Mouse (Mus musculus): ENCODE results near the gene Ctbs.

Ctbs gene

DNA sequence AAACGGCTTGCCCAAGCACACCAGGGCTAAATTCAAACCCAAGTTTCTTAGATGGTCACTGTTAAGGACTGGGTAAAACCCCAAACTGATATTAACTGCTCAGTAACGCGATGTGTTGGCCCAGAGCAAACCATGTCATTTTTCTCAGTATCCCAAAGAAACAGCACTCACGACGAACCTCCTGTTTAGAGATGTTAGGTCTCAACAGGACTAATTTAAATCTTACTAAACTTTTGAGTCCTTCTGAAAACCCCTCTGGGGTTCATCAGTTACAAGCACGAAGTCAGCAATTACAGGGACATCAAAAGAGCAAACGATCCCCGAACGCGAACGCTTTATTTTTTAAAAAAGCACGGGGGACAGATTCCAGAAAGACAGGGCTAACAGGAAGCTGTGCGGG lies 49.4 kb downstream of the Ctbs start:
- in situ Hi-C loops (cut with MboI) = no loop called here

DNA sequence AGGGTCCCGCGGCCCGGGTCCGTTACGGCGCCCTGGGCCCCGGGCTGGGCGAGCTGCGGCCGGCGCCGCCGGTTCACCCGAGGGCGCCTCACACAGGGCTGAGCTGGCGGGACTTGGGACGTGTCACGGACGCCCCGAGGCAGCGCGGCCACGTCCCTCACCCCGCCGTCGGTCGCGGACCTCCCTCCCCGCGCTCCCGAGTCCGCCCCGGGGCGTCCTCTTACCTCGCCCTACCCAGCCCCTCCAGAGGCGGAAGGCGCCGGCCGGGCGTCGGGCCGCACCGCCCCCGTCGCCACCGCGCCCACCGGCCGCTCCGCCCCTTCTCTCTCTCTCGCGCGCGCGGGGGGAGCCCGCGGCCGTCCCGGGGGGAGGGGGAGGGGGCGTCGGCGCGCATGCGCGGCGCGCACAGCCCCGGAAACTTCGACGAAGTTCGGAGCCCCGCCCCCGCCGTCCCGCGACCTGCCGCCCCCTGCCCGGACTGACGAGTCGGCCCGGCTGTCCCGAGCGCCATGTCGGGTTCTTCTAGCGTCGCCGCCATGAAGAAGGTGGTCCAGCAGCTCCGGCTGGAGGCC lies 49.9 kb downstream of the Ctbs start, which contains the start of the genes Spata1 and Gng5:
Spata1 (minus strand) TSS at position 323 of the 572 bp plus-strand sequence.
Gng5 (plus strand) TSS at position 377 of the 572 bp plus-strand sequence.
- in situ Hi-C loops (cut with MboI) = loop anchor here (25.0 kb wide), 1 partner anchor 1387 kb away; the partner anchor contains the start of gene Odf2l

- in situ Hi-C loops (cut with MboI) = loop anchor here (25.0 kb wide), 1 partner anchor 1388 kb away; the partner anchor contains the start of gene Odf2l
Observed at GRCm38 (mm10) chr3:146500003-146500809, 50.6 kb downstream of the Ctbs start.

GRCm38 (mm10) chr3:146500810-146501201 lies 51.2 kb downstream of the Ctbs start:
- in situ Hi-C loops (cut with MboI) = loop anchor here (25.0 kb wide), 1 partner anchor 1389 kb away; the partner anchor contains the start of gene Odf2l

DNA sequence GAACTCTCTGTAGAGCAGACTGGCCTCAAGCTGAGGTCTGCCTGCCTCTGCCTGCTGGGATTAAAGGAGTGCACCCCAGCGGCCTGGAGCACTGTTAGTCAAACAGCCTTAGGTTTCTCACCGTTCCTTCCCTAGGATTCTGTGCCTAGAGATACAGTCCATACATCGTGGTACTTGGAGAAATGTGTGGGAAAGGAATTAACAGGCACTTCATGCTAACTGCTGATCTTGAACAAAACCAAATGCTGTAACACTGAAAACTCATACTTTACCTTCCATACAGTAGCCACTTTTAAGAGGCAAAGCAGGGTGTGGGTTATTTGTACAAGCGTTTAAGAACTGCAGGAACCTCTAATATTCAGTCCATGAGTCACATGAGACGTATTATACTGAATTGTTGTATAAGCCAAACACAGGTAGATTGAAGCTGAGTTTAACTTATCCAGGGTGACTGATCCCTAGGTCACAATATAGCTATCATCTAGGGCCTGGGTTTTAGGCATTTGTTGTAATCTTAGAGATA lies 52.1 kb downstream of the Ctbs start:
- in situ Hi-C loops (cut with MboI) = loop anchor here (25.0 kb wide), 1 partner anchor 1389 kb away; the partner anchor contains the start of gene Odf2l

- in situ Hi-C loops (cut with MboI) = loop anchor here (25.0 kb wide), 1 partner anchor 1394 kb away; the partner anchor contains the start of gene Odf2l
Observed at GRCm38 (mm10) chr3:146506711-146507110, 57.1 kb downstream of the Ctbs start.
